Mouse (Mus musculus) bone marrow macrophage, adult 2 months (primary cell): Measurements from ENCODE around the gene Myo3b. TPM values are rescaled to one million over a fixed set of nuclear protein-coding genes. Genes with fewer than 3 reads are reported as not detected.

ENCODE experiments used
- H3K27ac ChIP-seq: 2 replicates; pipeline ENCODE4 v1.5.1; 2012; ENCODE audit warnings: low read depth, low read length; ENCODE audit not compliant: insufficient read depth
- H3K4me1 ChIP-seq: 2 replicates; pipeline ENCODE4 v1.6.1; 2012; ENCODE audit warnings: low read length; ENCODE audit not compliant: control insufficient read depth, insufficient read depth
- H3K4me3 ChIP-seq: 2 replicates; pipeline ENCODE4 v1.5.1; 2012; ENCODE audit warnings: mild to moderate bottlenecking, low read length, moderate library complexity; ENCODE audit not compliant: insufficient read depth
- CTCF ChIP-seq: IDR thresholded peaks from 2 replicates; pipeline ENCODE4 v1.5.1; 2012; ENCODE audit warnings: low read depth, mild to moderate bottlenecking, low read length, moderate library complexity
- POLR2A ChIP-seq: IDR thresholded peaks from 2 replicates; pipeline ENCODE4 v1.6.1; 2012; ENCODE audit warnings: mild to moderate bottlenecking, low read depth, low read length, borderline replicate concordance
- polyA plus RNA-seq: library from polyadenylated mRNA; stranded (reverse); fragments of >200 nt; gene quantifications from 2 replicates; pipeline ENCODE4 v1.2.4, GENCODE M21; 2012; ENCODE audit not compliant: missing spikeins, insufficient read depth, insufficient read length

Myo3b gene
- polyA plus RNA-seq, 1 experiment = not detected

DNA sequence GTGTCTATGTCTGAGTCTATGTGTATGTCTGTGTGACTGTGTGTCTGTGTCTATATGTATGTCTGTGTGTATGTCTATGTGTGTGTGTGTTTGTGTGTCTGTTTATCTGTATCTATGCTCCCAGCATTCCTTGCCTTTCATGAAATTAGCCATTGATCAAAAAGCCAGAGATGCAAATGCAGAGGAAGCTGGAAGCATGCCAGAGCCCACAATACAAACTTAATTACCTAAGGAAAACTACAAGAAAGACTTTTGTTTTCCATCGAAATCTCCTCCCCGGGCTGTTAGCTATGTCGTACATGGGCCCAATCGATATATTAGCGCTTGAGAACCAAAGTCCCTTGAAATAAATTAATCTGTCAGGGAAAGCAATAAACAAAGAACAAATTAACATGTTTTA is 367.9 kb downstream of the Myo3b start:
- Histone ChIP-seq H3K4me1 (no peaks in the 10 kb centered on the region), H3K27ac (no peak overlapping the region), H3K4me3 (no peak overlapping the region)
- TF ChIP-seq POLR2A (no peak), CTCF (no peak)

DNA sequence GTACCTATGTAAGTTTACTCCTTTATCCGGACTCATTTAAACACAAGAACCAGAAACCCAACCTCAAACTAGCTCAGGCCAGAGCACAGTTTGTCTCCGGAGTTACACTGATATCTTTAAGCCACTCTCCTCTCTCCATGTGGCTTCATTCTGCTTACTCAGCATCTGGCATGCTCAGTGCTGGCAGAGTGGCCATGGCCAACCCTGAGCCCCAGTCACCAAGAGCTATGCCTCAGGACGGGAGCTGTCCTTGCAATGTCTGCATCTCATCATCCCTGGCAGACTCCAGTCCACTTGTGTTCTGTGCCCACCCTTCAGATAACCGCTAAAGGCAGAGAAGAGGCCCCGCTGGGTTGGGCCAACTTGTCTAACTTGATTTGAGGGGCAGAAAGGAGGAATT is 368.8 kb downstream of the Myo3b start:
- Histone ChIP-seq H3K27ac (no peak overlapping the region), H3K4me1 (no peaks in the 10 kb centered on the region), H3K4me3 (no peak overlapping the region)
- no peak for TF ChIP-seq POLR2A
- no peak for TF ChIP-seq CTCF

DNA sequence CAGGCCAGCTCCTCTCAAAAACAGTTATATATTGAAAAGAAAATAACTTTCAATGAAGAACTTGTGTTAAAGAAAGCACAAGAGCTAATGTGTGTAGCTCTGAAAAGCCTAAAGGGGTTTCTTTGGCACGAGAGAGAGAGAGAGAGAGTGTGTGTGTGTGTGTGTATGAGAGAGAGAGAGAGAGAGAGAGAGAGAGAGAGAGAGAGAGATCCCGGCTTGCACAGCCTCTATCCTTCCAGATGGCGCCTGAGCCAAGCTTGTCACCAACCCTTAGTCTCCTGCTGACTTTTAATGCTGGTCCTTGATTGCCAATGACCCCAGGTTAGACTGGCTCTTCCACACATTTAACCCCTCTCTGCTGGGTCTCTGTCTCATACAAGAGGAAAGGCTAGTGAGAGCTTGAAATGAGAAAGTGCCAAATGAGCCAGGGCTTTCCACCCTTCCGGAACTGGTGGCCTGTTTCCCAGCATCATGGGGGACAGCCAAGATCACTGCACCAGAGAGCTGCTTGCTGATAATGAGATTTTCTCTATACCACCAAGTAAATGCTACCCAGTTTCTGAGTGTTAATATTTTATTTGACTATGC is 371.5 kb downstream of the Myo3b start:
- no peak for TF ChIP-seq POLR2A
- no peak for TF ChIP-seq CTCF
- Histone ChIP-seq H3K4me3 (no peak overlapping the region), H3K4me1 (no peaks in the 10 kb centered on the region), H3K27ac (no peak overlapping the region)

DNA sequence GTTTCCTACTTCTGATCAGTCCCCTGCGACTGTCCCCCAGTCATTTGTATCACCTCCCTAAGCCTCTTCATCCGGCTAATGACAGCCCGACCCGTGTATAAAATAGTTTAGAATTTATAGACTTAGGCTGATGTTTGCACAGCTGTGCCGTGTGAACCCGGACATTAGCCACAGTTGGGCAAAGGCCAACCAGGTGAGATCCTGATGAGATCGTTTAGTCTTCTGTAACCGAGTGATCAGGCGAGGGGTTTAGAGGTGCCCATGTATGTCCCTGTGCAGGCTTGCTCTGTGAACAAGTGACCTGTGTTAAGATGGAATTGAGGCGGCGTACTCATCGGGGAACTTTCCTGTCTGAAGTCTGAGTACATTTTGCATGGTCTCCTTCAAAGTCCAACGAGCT is 373.4 kb downstream of the Myo3b start:
- TF ChIP-seq CTCF = no peak
- no peak for TF ChIP-seq POLR2A
- H3K4me1 ChIP-seq = no peaks in the 10 kb centered on the region
- no peak overlapping the region for H3K4me3 ChIP-seq
- H3K27ac ChIP-seq = no peak overlapping the region

DNA sequence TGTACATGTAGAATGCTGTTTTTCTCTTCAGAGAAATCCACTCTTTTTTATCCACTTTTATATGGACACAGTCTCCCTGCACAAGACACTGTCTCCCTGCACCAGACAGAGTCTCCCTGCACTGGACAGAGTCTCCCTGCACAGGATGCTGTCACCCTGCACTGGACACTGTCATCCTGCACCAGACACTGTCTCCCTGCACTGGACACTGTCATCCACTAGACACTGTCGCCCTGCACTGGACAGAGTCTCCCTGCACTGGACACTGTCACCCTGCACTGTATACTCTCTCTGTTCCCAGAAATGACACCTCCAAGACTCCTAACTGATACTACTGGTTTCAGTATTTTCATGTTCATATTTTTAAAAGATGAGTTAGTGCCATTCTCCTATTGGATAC is 375.5 kb downstream of the Myo3b start:
- Histone ChIP-seq H3K4me3 (no peak overlapping the region), H3K27ac (no peak overlapping the region), H3K4me1 (no peaks in the 10 kb centered on the region)
- TF ChIP-seq CTCF (no peak), POLR2A (no peak)

DNA sequence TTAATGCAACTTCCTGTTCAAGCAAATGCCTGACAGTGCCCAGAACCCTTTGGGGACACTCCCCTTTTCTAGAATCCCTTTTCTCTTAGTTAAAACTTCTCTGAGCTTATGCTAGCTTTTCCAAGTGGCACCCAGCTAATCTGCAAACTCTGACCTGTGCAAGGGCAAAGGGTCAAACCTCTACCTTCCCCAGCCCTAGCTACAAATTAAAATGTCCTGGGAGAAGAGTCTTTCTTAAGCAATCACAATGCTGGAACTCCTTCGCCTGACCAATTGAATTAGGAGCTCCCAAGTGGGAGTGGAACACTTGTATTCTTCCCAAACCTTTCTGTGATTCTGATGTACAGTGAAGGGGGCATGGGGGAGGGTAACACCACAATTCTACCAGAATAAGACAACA is 376.6 kb downstream of the Myo3b start:
- no peaks in the 10 kb centered on the region for H3K4me1 ChIP-seq
- TF ChIP-seq CTCF (no peak), POLR2A (no peak)
- H3K27ac ChIP-seq = no peak overlapping the region
- H3K4me3 ChIP-seq = no peak overlapping the region

DNA sequence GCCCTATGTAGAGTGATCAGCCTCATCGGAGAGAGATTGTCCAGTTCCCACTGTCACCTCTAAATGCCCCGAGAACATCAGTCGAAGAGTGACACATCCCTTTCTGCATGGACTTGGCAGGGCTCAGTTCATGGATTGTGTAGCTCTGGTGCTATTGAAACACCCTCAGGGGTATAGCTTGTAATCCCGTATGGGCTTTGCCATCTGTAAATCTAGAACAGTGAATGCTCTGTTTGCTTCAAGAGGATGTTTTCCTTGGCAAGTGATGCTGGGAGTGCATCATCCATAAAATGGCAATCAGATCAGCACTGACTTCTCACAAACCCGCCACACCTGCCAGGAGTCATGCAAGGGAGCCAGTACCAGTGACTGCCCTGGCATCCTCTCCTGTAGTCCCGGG is 380.4 kb downstream of the Myo3b start:
- no peak overlapping the region for H3K27ac ChIP-seq
- no peak overlapping the region for H3K4me3 ChIP-seq
- no peaks in the 10 kb centered on the region for H3K4me1 ChIP-seq
- TF ChIP-seq CTCF = no peak
- no peak for TF ChIP-seq POLR2A

DNA sequence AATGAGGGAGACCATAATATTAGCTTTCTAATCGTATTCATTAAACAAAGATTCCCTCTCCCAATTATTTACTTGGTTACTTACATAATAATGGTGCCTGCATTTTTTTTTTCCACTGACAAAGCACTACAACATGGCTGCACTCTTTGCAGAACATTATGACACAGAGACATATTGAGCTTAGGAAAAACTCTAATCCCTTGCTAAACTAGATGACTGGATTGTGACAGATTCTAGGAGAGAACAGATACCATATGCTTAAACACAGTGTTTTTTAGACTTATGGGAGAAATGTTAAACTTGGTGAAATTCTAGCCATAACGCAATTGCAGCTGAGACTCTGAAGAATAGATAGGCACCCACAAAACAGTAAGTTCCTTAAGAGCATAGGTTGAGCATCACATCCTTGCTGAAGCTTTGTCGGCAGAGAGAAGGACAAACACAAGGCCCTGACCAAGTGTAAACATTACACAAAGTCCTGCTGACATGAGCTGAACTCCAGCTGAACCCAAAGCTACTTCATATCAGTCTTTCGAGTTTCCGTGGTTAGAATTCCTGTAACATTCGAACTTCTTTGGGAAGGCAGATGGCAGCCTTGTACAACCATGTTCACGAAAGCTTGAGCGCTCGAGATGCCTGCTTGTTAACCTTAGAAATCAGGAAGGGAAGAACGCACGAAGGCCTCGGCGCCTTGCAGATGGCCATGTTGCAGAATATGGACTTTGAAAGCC is 382.4 kb downstream of the Myo3b start:
- TF ChIP-seq POLR2A (no peak), CTCF (no peak)
- no peak overlapping the region for H3K27ac ChIP-seq
- H3K4me1 ChIP-seq = no peaks in the 10 kb centered on the region
- H3K4me3 ChIP-seq = no peak overlapping the region

DNA sequence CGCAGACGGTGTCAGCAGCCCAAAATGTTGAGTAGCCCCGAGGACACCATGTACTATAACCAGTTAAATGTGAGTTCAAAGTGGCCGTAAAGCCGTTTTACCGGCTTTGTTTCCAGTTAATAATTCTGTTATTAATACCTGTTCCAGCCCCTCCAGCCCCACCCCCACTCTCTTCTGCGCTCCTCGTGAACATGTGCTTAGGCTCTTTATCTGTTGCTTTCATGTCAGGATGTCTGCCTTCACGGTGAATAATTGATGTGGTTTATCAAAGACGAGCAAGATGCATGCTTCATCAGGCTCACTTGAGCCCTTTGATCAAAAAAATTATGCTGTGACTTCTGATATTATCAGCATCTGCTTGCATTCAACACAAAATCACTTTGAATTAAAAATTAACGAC is 386.7 kb downstream of the Myo3b start:
- no peak for TF ChIP-seq CTCF
- TF ChIP-seq POLR2A = no peak
- no peak overlapping the region for H3K4me3 ChIP-seq
- no peaks in the 10 kb centered on the region for H3K4me1 ChIP-seq
- H3K27ac ChIP-seq = no peak overlapping the region

DNA sequence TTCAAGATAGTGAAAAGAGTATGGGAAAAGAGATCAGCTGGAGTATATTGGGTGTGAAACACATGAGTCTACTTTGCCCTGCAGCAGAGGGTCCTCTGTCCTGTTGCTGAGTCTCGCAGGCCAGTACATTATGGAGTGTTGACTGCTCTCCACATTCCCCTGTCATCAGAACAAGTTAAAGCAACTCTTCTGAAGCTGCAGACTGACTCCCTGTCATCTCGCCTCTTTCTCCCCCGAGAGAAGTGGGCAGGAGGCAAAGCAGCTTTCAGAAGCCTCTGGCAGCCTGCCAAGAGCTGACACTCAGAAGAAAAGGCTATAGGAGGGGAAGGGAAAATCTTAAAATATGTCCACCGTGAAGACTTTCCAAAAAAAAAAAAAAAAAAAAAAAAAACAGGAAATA is 404.1 kb downstream of the Myo3b start:
- no peak overlapping the region for H3K4me3 ChIP-seq
- no peak overlapping the region for H3K27ac ChIP-seq
- TF ChIP-seq POLR2A (no peak), CTCF (no peak)
- H3K4me1 ChIP-seq = no peaks in the 10 kb centered on the region

DNA sequence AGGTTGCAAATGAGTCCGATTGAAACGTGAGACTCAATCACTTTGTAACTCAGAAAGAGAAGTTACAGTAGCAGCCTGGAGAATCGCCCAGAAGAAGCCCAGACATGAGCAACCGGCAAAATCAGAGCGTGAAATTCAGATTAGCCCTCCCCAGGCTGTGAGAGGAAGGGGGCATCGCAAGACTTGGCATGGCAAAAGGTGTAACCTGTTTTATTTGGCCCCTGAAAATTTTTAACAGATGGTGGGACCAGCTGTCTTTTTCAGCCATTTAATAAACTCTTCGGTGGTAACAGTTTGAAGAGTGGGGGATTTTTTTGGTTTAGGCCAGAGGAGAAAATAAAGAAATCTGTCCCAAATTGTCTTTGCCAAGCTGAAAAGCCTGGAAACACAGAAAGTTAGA is 405.2 kb downstream of the Myo3b start:
- Histone ChIP-seq H3K4me3 (no peak overlapping the region), H3K4me1 (no peaks in the 10 kb centered on the region), H3K27ac (no peak overlapping the region)
- TF ChIP-seq CTCF (no peak), POLR2A (no peak)
